Mouse (Mus musculus): ENCODE data around the gene Spem2.
"Not testable (repeated sequence)": the region's sequence is repeated elsewhere in the genome, so short reads cannot be mapped to it uniquely, and the experiment has no call there.

Gene Spem2

DNA sequence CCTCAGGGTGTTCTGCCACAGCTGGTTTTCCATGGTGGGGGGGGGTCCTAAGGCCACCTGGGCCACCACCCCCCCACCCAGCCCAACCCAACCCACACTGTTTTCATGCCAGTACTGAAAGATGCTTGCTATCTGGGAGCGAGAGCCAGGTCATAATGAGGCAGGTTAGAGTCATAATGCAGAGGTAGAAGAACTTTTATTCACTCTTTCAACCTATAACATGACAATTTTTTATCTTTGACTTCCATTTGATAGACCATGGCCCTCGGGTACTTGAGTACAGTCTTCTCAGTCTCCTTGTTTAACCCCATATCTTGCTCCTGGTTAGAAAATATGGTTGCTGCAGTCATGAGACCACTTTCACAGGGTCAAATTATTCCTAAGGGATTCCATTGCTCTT lies at the start of gene Spem2:
TSS of gene Spem2 (minus strand) at position 101 of the 400 bp plus-strand sequence.
- no peak for DNase-seq (ENCODE audit: low read depth)

DNA sequence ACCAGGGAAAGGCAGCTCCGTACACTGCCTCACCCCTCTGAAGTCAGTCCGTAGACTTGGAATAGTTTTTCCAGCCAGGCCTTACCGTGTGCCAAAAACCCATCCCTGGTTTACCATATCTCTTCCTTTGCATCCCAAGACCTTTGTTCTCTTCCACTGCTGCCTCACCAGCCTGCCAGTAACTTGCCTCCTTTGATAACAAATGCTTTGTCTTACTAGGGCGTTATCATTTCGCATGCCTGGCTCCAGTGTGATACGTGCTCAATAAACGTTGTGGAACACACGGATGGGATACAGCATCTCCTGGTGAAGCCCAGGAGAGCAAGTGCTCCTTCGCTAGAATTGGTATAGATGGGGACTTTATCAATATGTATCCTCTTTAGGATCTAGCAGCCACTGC lies 49.1 kb upstream of the Spem2 start:
- no peak for DNase-seq (ENCODE audit: low read depth)

DNA sequence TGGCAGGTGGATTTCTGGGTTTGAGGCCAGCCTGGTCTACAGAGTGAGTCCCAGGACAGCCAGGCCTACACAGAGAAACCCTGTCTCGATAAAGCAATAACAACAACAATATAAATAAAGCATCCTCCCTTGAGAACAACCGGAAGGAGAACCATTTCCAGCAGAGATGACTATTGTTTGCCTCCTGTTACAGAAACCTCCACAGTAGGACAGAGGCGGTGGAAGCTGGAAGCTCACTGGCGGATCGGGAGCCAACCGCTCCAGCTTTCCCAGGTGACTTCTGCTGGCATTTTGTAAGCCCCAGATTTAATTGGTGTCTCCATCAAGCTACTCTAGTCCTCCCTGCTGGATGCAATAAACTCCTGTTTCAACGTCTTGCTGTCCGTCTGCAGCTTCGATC lies 47.3 kb upstream of the Spem2 start:
- DNase-seq (ENCODE audit: low read depth): no peak

DNA sequence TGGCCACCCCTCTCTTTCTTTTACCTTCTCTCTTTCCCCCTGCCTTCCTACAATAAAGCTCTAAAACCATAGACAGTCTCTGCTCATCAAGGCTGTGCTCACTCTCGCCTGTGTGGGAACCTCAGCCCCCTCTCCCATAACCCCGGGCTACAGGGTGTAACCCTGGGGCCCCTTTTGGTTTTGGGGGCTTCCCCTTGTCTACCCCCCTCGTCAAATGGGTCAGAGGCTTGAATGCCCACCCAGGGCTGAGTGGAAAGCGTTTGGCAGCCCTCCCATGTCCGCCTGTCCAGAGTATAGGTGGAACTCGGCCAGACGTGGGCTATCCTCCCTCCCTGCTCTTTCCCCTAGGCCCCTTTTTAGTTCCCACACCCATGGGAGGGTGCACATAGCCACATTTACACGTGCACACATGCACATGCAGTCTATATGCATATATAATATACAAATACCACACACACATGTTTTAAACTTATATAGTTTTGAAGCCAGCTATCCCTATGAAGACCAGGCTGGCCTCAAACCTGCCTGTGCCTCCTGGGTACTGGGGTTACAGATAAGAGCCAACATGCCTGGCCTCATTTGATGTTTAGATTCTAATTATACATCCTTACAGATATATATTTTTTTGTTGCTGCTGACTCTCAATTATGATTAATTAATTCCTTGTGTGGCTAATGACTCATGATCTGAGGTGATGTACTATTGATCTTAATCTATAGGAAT lies 46.0 kb upstream of the Spem2 start:
- no peak for DNase-seq (ENCODE audit: low read depth)

DNA sequence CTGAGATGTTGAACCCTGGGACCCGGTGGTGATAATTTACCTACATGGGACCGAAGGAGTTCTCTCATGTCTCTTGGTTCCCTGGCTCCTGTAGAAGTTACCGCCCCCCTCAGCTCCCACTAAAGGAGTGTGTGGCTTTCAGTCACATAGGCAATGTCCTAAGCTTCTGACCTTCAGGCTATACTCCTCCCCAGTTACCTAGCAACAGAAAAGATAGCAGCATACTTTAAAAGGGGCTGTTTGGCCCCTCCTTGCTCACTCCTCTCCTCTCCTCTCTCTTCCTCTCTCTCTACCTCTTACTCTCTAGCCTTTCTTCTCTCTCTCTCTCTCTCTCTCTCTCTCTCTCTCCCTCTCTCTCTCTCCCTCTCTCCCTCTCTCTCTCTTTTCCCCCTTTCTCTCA lies 45.5 kb upstream of the Spem2 start:
- DNase-seq (ENCODE audit: low read depth): not testable (repeated sequence)

DNA sequence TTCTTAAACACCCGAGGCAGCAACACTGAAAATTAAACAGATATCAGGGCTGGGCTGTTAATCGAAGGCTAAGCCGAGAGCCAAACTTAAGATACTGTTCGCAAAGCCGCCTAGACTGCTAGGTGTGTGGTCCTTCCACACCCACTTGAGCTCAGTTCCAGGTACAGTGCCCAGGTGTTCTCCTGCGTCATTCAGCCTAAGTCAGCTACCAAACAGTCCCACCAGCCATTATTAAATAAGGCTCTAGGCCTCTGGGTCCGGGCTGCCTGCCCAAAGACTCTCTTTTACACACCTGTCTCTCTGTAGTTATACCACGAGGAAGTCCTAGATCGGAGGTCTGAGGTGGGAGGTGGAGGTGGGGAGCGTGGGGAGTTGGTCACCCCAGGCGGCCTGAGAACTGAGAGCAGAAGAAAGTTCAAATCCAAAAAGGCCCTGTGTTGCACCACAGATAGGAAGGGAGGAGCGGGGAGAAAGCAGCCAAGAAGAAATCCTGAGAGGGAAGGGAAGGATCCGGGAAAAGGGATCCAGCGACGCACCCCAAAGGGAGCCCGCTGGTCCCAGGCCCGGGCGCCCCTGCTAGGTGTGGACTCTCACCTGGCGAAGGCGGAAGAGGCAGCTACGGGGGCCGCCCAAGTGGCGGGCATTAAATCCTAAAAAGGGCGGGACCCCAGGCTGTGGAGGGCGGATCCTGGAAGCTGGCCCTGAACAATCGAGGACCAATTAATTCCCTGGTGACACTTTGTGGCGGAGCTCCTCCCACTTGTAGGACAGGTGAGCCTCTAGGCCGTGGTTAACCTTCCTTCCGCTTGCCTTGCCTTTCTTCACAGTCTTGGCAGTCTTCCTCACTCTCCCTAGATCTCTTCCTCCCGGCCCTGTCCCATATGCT lies 40.1 kb upstream of the Spem2 start, which contains the start of gene Tnk1:
TSS of gene Tnk1 (minus strand) at position 618 of the 886 bp plus-strand sequence.
- DNase-seq (ENCODE audit: low read depth): no peak

DNA sequence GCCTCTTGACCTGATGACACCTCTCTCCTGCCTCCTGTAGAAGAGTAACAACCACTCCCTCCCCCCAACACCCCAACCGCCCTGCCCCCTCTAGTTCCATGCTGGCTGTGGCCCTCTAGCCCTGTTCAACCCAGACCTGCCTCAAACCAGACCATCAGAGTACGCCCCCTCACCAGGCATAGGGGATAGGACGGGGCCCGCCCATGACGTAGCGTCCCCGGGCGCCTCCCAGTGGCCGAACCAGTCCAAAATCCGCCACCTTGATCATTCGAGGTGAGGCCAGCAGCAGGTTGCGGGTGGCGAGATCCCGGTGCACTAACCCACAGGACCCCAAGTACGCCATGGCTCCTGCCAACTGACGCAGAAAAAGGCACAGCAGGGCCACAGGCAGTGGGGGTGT lies 37.1 kb upstream of the Spem2 start:
- DNase-seq (ENCODE audit: low read depth): no peak

DNA sequence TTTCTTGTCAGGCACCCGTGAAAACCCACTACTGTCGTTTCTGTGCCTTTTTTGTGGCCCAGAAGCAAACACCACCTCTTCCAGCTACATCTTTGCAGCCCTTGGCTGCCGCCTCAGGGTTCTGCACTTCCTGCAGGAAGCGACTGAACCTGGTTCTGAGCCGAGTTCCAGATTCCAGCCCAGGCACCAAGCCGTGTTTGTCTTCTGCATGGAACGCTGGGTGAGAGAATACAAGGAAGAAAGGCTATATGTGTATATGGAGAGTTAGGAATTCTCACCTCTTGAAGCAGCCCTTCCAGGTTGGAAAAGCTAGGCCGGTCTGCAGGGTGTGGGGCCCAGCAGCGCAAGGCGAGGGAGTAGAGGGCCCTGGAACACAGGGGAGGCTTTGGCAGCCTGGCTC lies 36.4 kb upstream of the Spem2 start:
- DNase-seq (ENCODE audit: low read depth): no peak

DNA sequence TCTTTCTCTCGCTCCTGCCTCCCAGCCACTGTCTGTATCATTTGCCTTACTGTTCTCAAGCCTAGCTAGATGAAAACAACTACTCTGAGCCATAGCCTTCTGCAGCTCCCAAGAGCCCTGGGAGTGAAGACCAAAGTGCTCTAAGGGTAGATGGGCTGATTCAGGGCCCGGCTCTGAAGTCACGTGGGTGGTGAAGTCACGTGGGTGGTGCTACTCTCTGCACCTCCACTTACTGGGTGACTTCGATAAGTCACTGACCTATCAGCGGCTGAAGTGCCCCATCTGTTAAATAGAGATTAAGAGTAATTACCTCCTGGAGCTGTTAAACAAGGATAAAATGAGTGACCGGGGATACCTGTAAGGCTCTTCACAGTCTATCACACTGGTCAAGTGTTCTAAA lies 35.7 kb upstream of the Spem2 start:
- peak; percentile 99 for DNase-seq (ENCODE audit: low read depth)

DNA sequence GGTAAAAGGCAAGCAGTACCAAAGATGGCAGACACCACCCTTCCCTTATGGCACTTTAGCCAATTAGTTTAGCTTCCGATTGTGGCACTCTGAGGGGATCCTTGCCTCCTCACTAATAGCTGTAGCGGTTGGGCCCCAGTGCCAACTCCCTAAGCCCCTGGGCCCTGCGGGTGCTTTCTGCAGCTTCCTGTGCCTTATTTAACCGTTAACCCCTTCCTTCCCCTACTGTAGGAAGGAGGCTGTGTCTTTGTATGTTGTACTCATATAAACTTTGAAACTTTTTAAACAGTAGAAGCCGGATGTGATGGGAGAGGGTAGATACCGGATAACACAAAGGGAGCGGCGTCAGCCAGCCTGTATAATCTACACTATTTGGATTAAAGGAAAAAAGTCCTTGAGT lies 32.5 kb upstream of the Spem2 start:
- no peak for DNase-seq (ENCODE audit: low read depth)

DNA sequence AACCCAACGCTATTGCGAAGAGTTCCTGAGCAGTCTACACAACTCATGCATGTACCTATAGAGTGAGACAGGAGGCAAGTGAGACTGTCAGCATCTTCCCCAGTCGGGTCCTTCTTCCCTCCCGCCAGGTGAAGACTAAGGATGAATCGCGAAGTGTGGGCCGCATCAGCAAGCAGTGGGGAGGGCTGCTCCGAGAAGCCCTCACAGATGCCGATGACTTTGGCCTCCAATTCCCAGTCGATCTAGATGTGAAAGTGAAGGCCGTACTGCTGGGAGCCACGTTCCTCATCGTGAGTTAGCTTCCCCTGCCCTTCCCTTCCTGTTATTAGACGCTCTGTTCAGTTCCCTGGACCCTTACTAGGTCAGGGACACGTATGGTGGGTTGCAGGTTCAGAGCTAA lies 31.6 kb upstream of the Spem2 start:
- DNase-seq (ENCODE audit: low read depth): no peak

DNA sequence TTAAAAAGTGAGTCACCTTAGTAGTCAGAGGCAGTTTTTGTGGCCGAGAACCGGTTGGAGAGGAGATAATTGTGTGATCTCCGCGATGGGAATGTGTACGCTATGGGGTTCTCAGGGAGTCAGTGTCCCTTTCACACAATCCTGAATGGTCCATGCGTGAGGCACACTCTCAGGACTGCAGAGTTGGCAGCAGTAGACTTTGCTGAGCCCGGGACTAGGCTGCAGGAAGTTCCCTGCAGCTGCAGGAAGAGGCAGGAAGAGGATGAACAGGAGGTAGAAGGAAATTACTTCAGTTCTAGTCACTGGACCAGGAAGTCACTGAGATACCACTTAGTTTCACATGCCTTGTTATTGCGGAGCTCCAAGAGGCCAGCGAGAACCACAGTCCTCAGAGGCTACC lies 30.9 kb upstream of the Spem2 start:
- DNase-seq (ENCODE audit: low read depth): no peak

DNA sequence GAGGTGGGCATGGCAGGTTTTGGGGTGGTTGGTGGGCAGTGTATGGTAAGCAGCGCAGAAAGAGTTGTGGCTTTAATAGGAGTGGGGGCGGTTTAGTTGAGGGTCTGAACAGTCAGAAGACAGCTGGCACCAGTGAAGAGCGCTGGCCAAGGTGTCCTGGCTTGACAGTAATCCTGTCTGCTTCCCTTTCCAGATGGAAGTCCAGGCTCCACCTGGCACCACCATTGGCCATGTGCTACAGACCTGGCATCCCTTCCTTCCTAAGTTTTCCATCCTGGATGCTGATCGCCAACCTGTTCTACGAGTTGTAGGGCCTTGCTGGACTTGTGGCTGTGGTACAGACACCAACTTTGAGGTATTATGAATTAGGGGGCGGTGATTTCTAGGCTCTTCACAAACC lies 29.8 kb upstream of the Spem2 start:
- no peak for DNase-seq (ENCODE audit: low read depth)

DNA sequence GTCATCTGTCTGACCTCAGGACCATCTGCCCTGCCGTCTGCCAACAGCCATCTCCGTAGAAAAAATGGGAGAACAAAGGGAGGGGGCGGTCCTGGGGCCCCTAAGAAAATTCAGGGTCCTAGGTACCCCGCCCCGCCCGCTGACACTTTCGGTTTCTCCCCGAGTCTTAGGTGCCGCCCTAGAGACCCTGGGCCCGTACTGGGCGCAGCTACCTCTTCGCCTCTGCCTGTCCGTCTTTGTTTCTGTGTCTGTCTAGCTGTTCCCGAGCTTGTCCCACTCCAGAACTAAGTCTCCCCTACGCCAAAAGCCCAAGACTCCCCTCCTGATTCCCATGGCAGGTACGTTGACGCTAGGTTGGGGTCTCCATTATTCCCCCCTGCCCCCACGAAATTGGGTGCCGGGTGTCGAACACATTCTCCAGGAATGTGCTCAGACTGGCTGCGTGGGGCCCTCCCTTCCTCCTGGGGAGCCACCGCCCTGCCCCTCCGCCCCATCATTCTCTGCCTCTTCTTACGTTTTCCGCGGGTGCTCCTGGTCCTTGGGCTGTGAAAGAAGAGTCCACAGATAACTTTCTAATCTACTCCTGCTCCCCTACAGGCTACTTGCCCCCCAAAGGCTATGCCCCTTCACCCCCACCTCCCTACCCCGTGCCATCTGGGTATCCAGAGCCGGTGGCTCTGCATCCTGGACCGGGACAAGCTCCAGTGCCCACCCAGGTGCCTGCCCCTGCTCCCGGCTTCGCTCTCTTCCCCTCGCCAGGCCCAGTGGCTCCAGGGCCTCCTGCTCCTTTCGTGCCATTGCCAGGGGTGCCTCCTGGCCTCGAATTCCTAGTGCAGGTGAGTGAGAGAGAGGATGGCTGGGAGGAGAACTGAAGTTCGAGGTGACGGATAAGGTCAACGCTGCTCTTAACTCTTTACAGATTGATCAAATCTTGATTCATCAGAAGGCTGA lies 28.7 kb upstream of the Spem2 start:
- no peak for DNase-seq (ENCODE audit: low read depth)

DNA sequence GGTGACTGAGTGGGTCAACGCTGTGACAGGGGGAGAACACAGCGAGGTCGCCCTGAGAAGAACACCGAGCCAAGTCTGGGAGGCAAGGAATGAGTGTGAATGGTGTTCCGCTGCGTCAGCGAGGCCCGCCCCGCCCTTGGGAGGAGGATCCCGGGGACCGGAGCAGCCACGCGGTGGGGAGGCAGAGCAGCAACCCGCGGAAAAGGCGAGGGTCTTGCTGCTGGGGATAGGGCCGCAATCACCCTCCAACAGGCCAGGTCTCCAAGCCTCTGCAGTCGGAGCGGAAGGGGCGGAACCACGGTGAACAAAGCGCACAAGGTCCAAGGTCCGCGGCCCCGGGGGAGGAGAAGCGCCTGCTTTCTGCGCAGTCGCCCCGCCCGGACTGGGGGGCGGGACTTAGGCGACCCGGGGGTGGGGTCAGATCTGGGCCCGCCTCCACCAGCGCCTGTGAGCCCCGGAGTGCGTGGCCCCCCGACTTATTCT lies 28.0 kb upstream of the Spem2 start, which contains the start of gene Plscr3:
TSS of gene Plscr3 (plus strand) at position 179 of the 483 bp plus-strand sequence.
- peak; percentile 79 for DNase-seq (ENCODE audit: low read depth)

DNA sequence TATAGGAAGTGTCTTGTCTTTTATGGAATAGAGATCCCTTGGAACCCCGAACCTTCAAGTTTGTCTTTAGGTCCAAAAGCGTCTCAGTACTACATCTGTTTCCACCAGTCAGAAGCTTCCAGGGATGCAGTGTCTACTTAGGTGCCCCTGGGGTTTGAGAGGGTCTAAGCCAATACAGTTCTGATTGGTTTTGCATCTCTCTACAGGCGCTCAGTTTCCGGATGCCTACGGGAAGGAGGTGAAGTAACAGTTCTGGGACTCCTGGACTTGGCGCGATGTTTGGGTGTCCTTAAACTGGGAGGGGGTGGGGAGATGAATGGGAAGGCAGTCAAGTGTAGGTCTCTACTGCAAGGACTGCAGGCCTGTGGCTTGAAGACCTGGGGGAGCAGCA lies 20.4 kb upstream of the Spem2 start:
- DNase-seq (ENCODE audit: low read depth): no peak

DNA sequence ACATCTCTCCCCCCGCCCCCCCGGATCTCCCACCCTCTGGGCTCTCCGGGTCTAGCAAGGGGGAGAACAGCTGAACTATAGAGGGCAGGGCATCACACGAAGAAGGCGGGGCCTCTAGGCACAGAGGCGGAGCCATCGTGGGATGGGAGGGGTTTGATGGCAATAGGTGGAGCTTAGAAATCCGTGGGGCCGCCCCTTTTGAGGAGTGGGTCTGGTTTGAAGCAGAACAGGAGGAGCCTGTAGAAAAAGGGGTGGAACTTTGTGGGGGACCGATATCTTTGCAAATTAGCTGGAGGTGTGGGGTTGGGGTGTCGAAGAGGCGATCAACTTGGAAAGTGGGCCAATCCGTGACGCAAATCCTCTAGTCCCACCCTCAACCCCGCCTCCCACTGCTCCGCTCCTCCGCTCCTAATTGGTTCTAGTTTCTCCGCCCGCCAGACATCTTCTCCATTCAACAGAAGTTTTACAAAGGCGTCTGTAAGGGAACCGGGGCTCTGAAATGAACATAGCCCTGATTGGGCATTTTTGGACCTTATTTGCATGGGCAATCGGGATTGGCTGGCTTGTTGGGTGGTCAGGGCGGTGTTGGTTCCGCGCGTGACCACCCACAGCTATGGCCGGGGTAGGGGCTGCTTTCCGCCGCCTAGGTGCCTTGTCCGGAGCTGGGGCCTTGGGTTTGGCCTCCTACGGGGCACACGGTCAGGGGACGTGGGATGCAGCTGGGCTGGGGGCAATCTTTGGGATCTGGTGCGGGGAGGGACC lies 19.9 kb upstream of the Spem2 start, which contains the start of gene Tmem256:
TSS of gene Tmem256 (plus strand) at position 563 of the 762 bp plus-strand sequence.
- DNase-seq (ENCODE audit: low read depth): peak; percentile 97

DNA sequence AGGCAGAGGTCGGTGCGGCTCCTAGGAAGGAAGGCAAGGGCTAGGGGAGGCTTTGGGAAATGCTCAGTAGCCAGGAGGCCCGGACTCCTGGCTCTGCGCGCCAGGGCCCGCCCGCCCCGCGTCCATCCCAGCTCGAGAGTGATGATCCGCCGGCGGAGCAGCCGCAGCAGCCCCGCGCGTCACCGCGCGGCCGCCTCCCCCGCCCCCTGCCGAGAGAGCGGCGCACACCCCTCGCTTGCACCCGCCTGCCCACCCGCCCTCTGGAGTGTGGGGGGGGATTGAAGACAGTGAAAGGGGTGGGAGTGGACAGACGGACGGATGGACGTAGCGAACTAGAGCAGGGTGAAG lies 19.3 kb upstream of the Spem2 start, which contains the start of gene Nlgn2:
TSS of gene Nlgn2 (minus strand) at position 181 of the 348 bp plus-strand sequence.
- DNase-seq (ENCODE audit: low read depth): no peak

DNA sequence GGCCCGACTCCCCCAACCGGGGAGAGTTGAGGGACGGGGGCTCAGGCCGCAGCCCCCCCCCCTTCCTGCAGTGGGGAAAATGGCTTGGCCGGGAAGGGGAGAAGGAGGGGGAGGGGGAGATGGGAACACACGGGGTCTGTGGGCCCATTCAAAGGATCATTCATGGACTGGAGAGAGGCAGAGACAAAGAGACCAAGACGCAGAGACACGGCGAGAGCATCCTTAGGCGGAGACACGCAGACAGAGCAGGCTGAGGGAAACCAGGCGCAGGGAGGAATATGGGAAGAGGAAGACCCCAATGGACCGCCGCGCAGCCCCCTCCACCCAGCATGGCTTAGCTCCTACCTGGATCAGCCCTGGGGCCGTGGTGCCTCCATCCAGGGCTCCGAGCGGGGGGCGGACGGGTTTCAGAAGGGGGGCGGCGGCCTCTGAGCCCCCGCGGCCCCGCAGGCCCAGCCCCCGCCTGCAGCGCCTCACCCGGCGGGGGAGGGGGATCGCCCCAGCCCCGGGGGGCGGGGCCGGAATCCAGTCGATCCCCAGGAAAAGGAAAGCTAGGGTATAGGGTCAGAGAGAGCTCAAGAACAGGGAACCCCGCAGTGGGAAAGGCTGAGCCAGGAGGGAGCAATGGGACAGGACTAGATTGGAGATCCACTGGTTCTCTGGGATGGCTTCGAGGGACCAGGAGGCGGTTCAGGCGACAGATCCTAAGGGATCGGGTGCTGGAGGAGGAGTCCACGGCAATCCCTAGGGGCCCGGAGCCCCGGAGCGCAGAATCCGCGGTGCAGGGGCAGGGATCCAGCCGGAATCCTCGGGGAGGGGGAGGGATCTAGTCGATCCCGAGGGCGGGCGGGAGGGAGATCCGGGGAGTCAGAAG lies 18.7 kb upstream of the Spem2 start:
- DNase-seq (ENCODE audit: low read depth): no peak

DNA sequence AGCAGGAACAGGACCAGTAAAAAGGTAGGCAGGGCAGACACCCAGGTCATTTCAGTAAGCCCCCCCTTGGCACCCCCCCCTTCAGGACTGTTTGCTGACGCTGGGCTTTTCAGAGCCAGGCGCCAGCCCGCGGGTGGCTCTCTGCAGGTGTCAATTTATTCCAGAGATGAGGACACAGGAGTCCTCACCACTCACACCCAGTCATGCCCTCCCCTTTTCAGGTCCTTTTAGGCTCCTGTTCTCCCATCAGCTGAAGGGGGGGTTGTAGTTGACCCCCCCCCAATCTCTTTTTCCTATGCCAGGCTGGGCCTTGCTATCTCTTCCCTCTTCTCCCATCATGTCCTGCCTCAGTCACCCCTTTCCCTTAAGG lies 17.7 kb upstream of the Spem2 start:
- no peak for DNase-seq (ENCODE audit: low read depth)

All from c-Kit-positive CD71-positive TER-119-negative erythroid progenitor cells, embryonic 14.5 days (primary cell).